Mouse (Mus musculus) cerebellum, adult 11 months (tissue): ENCODE results near the gene Mvp.

Source experiments
- DNase-seq: peaks from one replicate; pipeline ENCODE4 v3.0.0; 2022

The Mvp gene

GRCm38 (mm10) chr7:127014320-127014719 is at the start of gene Mvp:
Gene Mvp (minus strand): TSS chr7:127014621.
- DNase-seq: peak; percentile 63

DNA sequence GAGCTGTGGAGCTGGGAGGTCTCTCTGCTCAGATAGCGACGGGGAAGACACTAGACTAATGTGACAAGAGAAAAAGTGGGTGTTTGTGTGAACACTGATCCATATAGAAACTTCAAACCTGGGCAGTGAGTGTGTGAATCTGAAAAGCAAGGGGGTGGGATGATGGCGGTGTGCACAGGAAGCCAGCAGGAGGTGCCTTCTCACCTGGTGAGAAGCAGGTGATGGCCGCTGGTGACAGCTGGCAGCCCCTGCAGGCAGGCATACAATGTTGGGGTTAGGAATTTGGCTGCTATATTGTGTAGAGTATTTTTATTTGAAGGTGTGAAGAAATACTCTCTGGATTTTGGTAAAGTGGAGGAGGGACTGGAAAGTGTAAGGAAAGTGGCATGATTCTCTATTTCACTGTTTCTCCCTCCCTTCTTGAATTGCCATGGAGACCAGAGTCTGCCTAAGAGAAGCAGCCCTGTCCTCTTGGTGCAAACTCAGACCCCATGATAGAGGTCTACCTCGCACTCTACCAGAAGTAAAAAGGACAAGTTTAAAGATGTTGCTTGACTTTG is 40.7 kb upstream of the Mvp start:
- no peak for DNase-seq

GRCm38 (mm10) chr7:127041851-127042672 is 27.6 kb upstream of the Mvp start, which contains the start of gene Kif22:
Gene Kif22 (minus strand): TSS chr7:127042471.
- DNase-seq: peak; percentile 85

GRCm38 (mm10) chr7:127031244-127031643 is 16.8 kb upstream of the Mvp start:
- no peak for DNase-seq

GRCm38 (mm10) chr7:127030172-127030571 is 15.8 kb upstream of the Mvp start:
- no peak for DNase-seq

DNA sequence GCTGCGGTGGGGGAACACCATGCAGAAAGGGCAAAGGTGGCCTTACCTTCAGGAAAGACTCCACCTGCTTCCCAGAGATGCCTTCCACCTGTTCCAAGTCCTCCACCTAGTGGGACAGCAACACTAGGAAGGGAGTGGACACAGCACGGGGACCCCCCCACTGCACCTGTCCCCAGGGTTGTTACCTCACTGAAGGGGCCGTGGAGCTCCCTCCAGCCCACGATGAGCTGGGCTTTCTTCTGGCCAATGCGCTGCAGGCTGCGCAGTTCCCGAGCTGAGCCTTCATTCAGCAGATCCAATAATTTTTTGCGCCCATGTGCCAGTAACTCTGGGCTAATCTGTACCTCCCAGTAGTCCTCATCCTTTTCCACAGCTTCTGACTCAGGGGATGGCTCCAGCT is 13.5 kb upstream of the Mvp start:
- no peak for DNase-seq

- peak; percentile 100 for DNase-seq
Measured at GRCm38 (mm10) chr7:127026984-127027726, 12.7 kb upstream of the Mvp start, which contains the start of gene Maz. Gene Maz (minus strand): TSS chr7:127027037.

DNA sequence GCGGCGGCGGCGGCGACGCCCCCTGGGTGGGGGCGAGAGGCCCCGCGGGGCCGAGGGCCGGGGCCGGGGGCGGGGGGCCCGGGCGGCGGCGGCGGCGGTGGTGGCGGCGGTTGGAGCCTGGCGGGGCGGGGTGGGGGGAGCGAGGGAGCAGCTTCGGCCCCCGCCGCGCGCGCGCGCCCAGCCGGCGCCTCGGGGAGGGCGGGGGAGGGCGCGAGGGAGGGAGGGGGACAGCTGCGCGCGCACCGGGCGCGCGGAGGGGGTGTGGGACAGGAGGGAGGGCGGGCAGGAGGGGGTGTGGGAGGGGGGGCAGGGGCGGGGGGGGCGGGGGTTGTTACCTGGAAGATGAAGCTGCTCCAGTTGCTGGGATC is 12.2 kb upstream of the Mvp start:
- no peak for DNase-seq

- DNase-seq: peak; percentile 84
Measured at GRCm38 (mm10) chr7:127026161-127026600, 11.8 kb upstream of the Mvp start.

DNA sequence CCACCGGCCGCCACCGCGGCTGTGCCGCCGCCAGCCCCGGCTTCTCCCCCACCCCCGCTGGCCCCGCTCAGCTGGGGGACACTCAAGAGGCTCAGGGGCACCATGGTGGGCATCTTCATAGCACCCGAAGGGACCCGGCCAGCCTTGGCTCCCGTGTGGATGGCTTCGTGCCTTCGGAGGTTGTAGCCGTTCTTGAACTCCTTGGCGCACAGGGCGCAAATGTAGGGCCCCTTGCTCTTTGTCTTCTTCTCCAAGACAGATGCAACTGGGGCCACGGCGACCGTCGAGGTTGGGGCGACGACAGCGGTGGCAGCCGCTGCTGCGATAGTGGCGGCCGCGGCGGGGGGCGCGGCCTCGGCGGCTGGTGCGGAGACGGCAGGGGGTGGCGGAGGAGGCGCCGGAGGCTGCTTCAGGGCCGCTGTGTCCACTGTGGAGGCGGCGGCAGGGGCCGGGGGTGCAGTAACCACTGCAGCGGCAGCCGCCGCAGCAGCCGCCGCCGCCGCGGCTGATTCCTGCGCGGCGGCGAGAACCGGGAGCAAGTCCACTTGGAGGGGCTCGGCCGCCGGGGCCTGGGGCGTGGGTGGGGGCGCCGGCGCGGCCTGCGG is 11.2 kb upstream of the Mvp start:
- DNase-seq: no peak

- peak; percentile 84 for DNase-seq
Measured at GRCm38 (mm10) chr7:127024755-127025555, 10.5 kb upstream of the Mvp start.

GRCm38 (mm10) chr7:127023896-127024690 is 9.7 kb upstream of the Mvp start:
- DNase-seq: no peak

- DNase-seq: peak; percentile 60
Measured at GRCm38 (mm10) chr7:127023272-127023691, 8.9 kb upstream of the Mvp start.

DNA sequence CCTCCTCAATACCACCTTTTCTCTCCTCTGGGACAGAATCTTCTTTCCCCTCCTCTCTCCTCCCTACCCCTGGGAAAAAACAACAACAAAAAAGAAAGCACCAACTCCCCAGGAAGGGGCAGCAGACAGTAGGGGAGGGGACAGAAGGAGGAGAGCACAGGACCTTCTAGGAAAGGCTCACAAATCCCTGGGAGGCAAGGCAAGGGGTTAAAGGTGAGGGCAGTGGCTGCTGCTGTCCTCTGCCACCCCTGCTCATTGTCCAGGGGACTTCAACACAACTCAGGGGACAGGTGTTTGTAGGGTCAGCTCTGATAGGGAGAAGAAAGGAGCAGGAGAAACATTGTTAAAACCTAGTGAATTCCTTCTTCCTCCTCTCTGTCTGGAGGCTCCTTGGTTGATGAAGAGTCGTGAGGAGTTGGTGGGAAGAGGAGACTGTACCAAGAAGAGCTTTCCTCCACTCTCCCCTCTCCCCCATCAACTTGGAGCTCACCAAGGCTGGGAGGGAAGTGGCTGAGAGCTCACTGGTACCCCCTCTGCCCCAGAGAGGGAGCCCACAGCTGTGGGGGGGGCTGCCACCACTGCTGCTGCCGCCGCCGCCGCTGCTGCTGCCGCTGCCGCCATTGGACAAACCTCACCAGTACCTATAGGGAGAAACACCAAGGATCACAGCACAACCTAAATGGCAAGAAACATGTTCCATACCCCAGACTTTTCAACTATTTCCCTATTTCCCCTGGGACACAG is 8.3 kb upstream of the Mvp start:
- peak; percentile 44 for DNase-seq

- no peak for DNase-seq
Measured at GRCm38 (mm10) chr7:127021563-127022527, 7.4 kb upstream of the Mvp start.

DNA sequence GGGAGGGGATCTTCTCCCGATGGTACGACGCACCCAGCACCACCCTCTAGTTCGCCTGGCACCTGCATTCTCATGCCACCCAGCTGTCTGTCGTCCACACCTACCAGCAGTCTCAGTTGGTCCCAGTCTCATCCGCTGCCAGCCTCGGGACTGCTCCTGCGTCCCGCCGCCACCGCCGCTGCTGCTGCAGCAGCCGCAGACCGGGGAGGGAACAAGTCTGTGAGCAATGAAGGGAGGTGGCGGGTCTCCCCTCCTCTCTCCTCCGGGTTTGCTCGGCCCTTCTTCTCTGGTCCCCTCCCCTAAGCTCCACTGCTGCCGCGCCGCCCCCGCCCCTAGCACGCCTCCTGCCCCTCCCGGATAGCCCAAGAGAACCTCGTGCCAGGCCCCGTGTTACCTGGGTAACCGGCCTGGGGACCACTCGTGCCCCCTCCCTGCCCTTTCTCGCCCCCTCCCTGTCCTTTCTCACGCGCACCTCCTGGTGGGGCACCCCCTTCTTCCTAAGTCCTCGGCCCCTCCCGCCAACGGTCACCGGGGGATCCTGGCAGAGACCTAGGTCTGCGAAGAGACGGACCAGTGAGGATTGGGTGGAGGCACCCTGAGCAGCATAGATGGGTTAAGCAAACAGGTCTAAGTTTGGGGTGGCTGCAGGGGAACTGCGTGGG is 6.6 kb upstream of the Mvp start, which contains the start of the genes Gm42742 and Prrt2:
Gene Gm42742 (minus strand): TSS at position 197 of the 662 bp plus-strand sequence.
Gene Prrt2 (minus strand): TSS at position 311 of the 662 bp plus-strand sequence.
- peak; percentile 70 for DNase-seq

GRCm38 (mm10) chr7:127020491-127020890 is 6.1 kb upstream of the Mvp start:
- no peak for DNase-seq

GRCm38 (mm10) chr7:127020031-127020430 is 5.6 kb upstream of the Mvp start:
- peak; percentile 50 for DNase-seq
